Mouse (Mus musculus) gastrocnemius, postnatal 25 days (tissue): Measurements from ENCODE around the gene Foxf1. TPM values are rescaled to one million over a fixed set of nuclear protein-coding genes. Genes with fewer than 3 reads are reported as not detected.

Experiments used
- DNase-seq: peaks from one replicate; pipeline ENCODE4 v3.0.0; 2022
- microRNA-seq, 2 experiments: library from miRNA; unstranded; fragments of <30 nt; microRNA quantifications; one replicate each; pipeline ENCODE4 v1.2.0; 2021; ENCODE audit warnings: borderline replicate concordance in 2 of 2
- total RNA-seq, 2 experiments: library from RNA; stranded (reverse); gene quantifications; 1 replicate in 1 of 2; 2 replicates in 1 of 2; pipeline ENCODE4 v1.2.3; 2021

Gene Foxf1
- total RNA-seq, 2 experiments from 2014 or later = not detected

- no peak for DNase-seq
Measured at GRCm38 (mm10) chr8:121129265-121129940, 45.2 kb downstream of the Foxf1 start.

- no peak for DNase-seq
Measured at GRCm38 (mm10) chr8:121130522-121130921, 46.3 kb downstream of the Foxf1 start.

GRCm38 (mm10) chr8:121132961-121133513 lies 48.9 kb downstream of the Foxf1 start:
- no peak for DNase-seq

- no peak for DNase-seq
Measured at GRCm38 (mm10) chr8:121134102-121134501, 49.9 kb downstream of the Foxf1 start.

- no peak for DNase-seq
Measured at GRCm38 (mm10) chr8:121134512-121134911, 50.3 kb downstream of the Foxf1 start.

GRCm38 (mm10) chr8:121136856-121137255 lies 52.7 kb downstream of the Foxf1 start:
- no peak for DNase-seq

Small RNAs within 50 kb of the gene (microRNA-seq; reads per million reads assigned to microRNA genes)
- gene Gm27530 = 0 reads per million in 2 experiments

Other genes starting within 250 kb of the Foxf1 start
- 10 to 100 TPM; 14.6 to 15.0 TPM for gene Mthfsd, start 24.0 kb downstream of the Foxf1 start, total RNA-seq
- gene Foxc2, start 31.8 kb downstream of the Foxf1 start, total RNA-seq = under 1 TPM; 0.41 to 0.54 TPM
- not detected for gene Foxl1, start 43.6 kb downstream of the Foxf1 start, total RNA-seq